Mouse (Mus musculus): ENCODE results near the gene Hist3h2ba. TPM values are rescaled to one million over a fixed set of nuclear protein-coding genes. Genes with fewer than 3 reads are reported as not detected.

Gene Hist3h2ba
- polyA plus RNA-seq, 1 experiment from 2014 or later = 2.6 TPM

GRCm38 (mm10) chr11:58931576-58931975 lies 17.1 kb upstream of the Hist3h2ba start:
- ATAC-seq (no peak), DNase-seq (ENCODE audit: low spot score) (no peak)
- Histone ChIP-seq H3K27ac (ENCODE audit: low read length) (no peak overlapping the region), H3K4me3 (ENCODE audit: low read depth, low read length) (no peak overlapping the region), H3K4me1 (ENCODE audit: insufficient read depth, low read depth, low read length) (no peaks in the 10 kb centered on the region), H3K36me3 (ENCODE audit: insufficient read depth, low read length) (peaks cover 23% of the 10 kb centered on the region; the same call in 1 of the 2 replicates), H3K4me2 (replicated peaks; ENCODE audit: low read depth, low read length) (no peak overlapping the region), H3K9ac (replicated peaks; ENCODE audit: low read depth) (no peak overlapping the region), H3K27me3 (replicated peaks; ENCODE audit: insufficient read depth, low read length) (no peaks in the 10 kb centered on the region), H3K9me3 (ENCODE audit: low read length) (no peaks in the 10 kb centered on the region)
- TF ChIP-seq CTCF (IDR thresholded peaks at IDR 0.05) (peak; percentile 45), EP300 (IDR thresholded peaks at IDR 0.05) (no peak)
- WGBS = 64% methylated on average over 4 of the region's 4 CpGs

- ATAC-seq (no peak), DNase-seq (ENCODE audit: low spot score) (no peak)
- no peak for TF ChIP-seq CTCF (IDR thresholded peaks at IDR 0.05)
- no peak for TF ChIP-seq EP300 (IDR thresholded peaks at IDR 0.05)
- H3K9me3 ChIP-seq (ENCODE audit: low read length) = no peaks in the 10 kb centered on the region
- H3K27ac ChIP-seq (ENCODE audit: low read length) = peak overlapping the region; percentile 97
- peaks cover 12% of the 10 kb centered on the region; the same call in 1 of the 2 replicates for H3K4me1 ChIP-seq (ENCODE audit: insufficient read depth, low read depth, low read length)
- H3K36me3 ChIP-seq (ENCODE audit: insufficient read depth, low read length) = peaks cover 16% of the 10 kb centered on the region; the same call in 1 of the 2 replicates
- H3K9ac ChIP-seq (replicated peaks; ENCODE audit: low read depth) = peak overlapping the region; percentile 87
- no peaks in the 10 kb centered on the region for H3K27me3 ChIP-seq (replicated peaks; ENCODE audit: insufficient read depth, low read length)
- peak overlapping the region; percentile 92 for H3K4me3 ChIP-seq (ENCODE audit: low read depth, low read length)
- under 1% methylated on average over 13 of the region's 13 CpGs for WGBS
- peak overlapping the region; percentile 97 for H3K4me2 ChIP-seq (replicated peaks; ENCODE audit: low read depth, low read length)
Measured at GRCm38 (mm10) chr11:58937909-58938308, 10.8 kb upstream of the Hist3h2ba start.

GRCm38 (mm10) chr11:58938322-58939087 lies 10.2 kb upstream of the Hist3h2ba start, which contains the start of gene Rnf187:
Gene Rnf187 (minus strand): TSS chr11:58938916.
- WGBS = under 1% methylated on average over 55 of the region's 95 CpGs
- no peaks in the 10 kb centered on the region for H3K9me3 ChIP-seq (ENCODE audit: low read length)
- H3K9ac ChIP-seq (replicated peaks; ENCODE audit: low read depth) = peak within 1 kb of the TSS; percentile 87
- 0 out of 2 replicates have a peak, but pooled peaks cover 10% of the 10 kb centered on the region for H3K36me3 ChIP-seq (ENCODE audit: insufficient read depth, low read length)
- H3K4me1 ChIP-seq (ENCODE audit: insufficient read depth, low read depth, low read length) = peaks cover 12% of the 10 kb centered on the region; the same call in 1 of the 2 replicates
- TF ChIP-seq EP300 (IDR thresholded peaks at IDR 0.05) (peak; percentile 87), CTCF (IDR thresholded peaks at IDR 0.05) (no peak)
- H3K27ac ChIP-seq (ENCODE audit: low read length) = peak within 1 kb of the TSS; percentile 97
- H3K4me3 ChIP-seq (ENCODE audit: low read depth, low read length) = peak within 1 kb of the TSS; percentile 92
- no peaks in the 10 kb centered on the region for H3K27me3 ChIP-seq (replicated peaks; ENCODE audit: insufficient read depth, low read length)
- DNase-seq (ENCODE audit: low spot score) = peak; percentile 96
- peak within 1 kb of the TSS; percentile 97 for H3K4me2 ChIP-seq (replicated peaks; ENCODE audit: low read depth, low read length)
- peak; percentile 99 for ATAC-seq

GRCm38 (mm10) chr11:58939088-58939439 lies 9.7 kb upstream of the Hist3h2ba start:
- ATAC-seq = no peak
- Histone ChIP-seq H3K4me1 (ENCODE audit: insufficient read depth, low read depth, low read length) (peaks cover 12% of the 10 kb centered on the region; the same call in 1 of the 2 replicates), H3K4me3 (ENCODE audit: low read depth, low read length) (no peak overlapping the region), H3K4me2 (replicated peaks; ENCODE audit: low read depth, low read length) (peak overlapping the region; percentile 97), H3K36me3 (ENCODE audit: insufficient read depth, low read length) (0 out of 2 replicates have a peak, but pooled peaks cover 5% of the 10 kb centered on the region), H3K9ac (replicated peaks; ENCODE audit: low read depth) (no peak overlapping the region), H3K27ac (ENCODE audit: low read length) (peak overlapping the region; percentile 97; the same call in 1 of the 2 replicates), H3K27me3 (replicated peaks; ENCODE audit: insufficient read depth, low read length) (no peaks in the 10 kb centered on the region), H3K9me3 (ENCODE audit: low read length) (no peaks in the 10 kb centered on the region)
- TF ChIP-seq EP300 (IDR thresholded peaks at IDR 0.05) = no peak
- peak; percentile 21; the same call in 1 of the 2 replicates for TF ChIP-seq CTCF (IDR thresholded peaks at IDR 0.05)
- WGBS = 17% methylated on average over 6 of the region's 6 CpGs
- DNase-seq (ENCODE audit: low spot score) = no peak

GRCm38 (mm10) chr11:58944136-58944535 lies 4.6 kb upstream of the Hist3h2ba start:
- Histone ChIP-seq H3K9me3 (ENCODE audit: low read length) (no peaks in the 10 kb centered on the region), H3K27ac (ENCODE audit: low read length) (no peak overlapping the region), H3K36me3 (ENCODE audit: insufficient read depth, low read length) (no peaks in the 10 kb centered on the region), H3K9ac (replicated peaks; ENCODE audit: low read depth) (no peak overlapping the region), H3K4me1 (ENCODE audit: insufficient read depth, low read depth, low read length) (no peaks in the 10 kb centered on the region), H3K4me3 (ENCODE audit: low read depth, low read length) (no peak overlapping the region), H3K4me2 (replicated peaks; ENCODE audit: low read depth, low read length) (no peak overlapping the region), H3K27me3 (replicated peaks; ENCODE audit: insufficient read depth, low read length) (0 out of 2 replicates have a peak, but pooled peaks cover 2% of the 10 kb centered on the region)
- no peak for TF ChIP-seq EP300 (IDR thresholded peaks at IDR 0.05)
- TF ChIP-seq CTCF (IDR thresholded peaks at IDR 0.05) = no peak
- DNase-seq (ENCODE audit: low spot score) (no peak), ATAC-seq (no peak)
- WGBS = 69% methylated on average over 5 of the region's 5 CpGs

GRCm38 (mm10) chr11:58947306-58947705 lies 1.4 kb upstream of the Hist3h2ba start:
- no peaks in the 10 kb centered on the region for H3K9me3 ChIP-seq (ENCODE audit: low read length)
- H3K4me3 ChIP-seq (ENCODE audit: low read depth, low read length) = no peak overlapping the region
- no peak overlapping the region for H3K27ac ChIP-seq (ENCODE audit: low read length)
- 75% methylated on average over 3 of the region's 3 CpGs for WGBS
- no peaks in the 10 kb centered on the region for H3K4me1 ChIP-seq (ENCODE audit: insufficient read depth, low read depth, low read length)
- H3K36me3 ChIP-seq (ENCODE audit: insufficient read depth, low read length) = no peaks in the 10 kb centered on the region
- peaks cover 5% of the 10 kb centered on the region; the same call in 1 of the 2 replicates for H3K27me3 ChIP-seq (replicated peaks; ENCODE audit: insufficient read depth, low read length)
- ATAC-seq = no peak
- TF ChIP-seq EP300 (IDR thresholded peaks at IDR 0.05) (no peak), CTCF (IDR thresholded peaks at IDR 0.05) (no peak)
- no peak overlapping the region for H3K9ac ChIP-seq (replicated peaks; ENCODE audit: low read depth)
- no peak for DNase-seq (ENCODE audit: low spot score)
- H3K4me2 ChIP-seq (replicated peaks; ENCODE audit: low read depth, low read length) = no peak overlapping the region

Data from lung, postnatal 0 days (tissue).